Mouse (Mus musculus) naive thymus-derived CD4-positive, alpha-beta T cell, adult 2 months (primary cell): ENCODE measurements around the gene Map2k6.

Source experiments
- DNase-seq: peaks from one replicate; pipeline ENCODE4 v3.0.0-alpha.2; 2011; ENCODE audit warnings: low read depth

Gene Map2k6

GRCm38 (mm10) chr11:110405607-110406006 lies 6.7 kb downstream of the Map2k6 start:
- no peak for DNase-seq

GRCm38 (mm10) chr11:110409131-110409530 lies 10.2 kb downstream of the Map2k6 start:
- DNase-seq: no peak

- DNase-seq: peak; percentile 60
Measured at GRCm38 (mm10) chr11:110409776-110410175, 10.9 kb downstream of the Map2k6 start.

GRCm38 (mm10) chr11:110411596-110411995 lies 12.7 kb downstream of the Map2k6 start:
- no peak for DNase-seq

GRCm38 (mm10) chr11:110414263-110414662 lies 15.3 kb downstream of the Map2k6 start:
- no peak for DNase-seq

- no peak for DNase-seq
Measured at GRCm38 (mm10) chr11:110416691-110417090, 17.8 kb downstream of the Map2k6 start.

GRCm38 (mm10) chr11:110420463-110420862 lies 21.5 kb downstream of the Map2k6 start:
- DNase-seq: no peak

GRCm38 (mm10) chr11:110426572-110427145 lies 27.7 kb downstream of the Map2k6 start:
- DNase-seq: no peak

- DNase-seq: peak; percentile 32
Measured at GRCm38 (mm10) chr11:110427159-110427561, 28.2 kb downstream of the Map2k6 start.

- no peak for DNase-seq
Measured at GRCm38 (mm10) chr11:110428999-110429398, 30.1 kb downstream of the Map2k6 start.

- DNase-seq: no peak
Measured at GRCm38 (mm10) chr11:110429837-110430418, 31.0 kb downstream of the Map2k6 start.

GRCm38 (mm10) chr11:110435839-110436556 lies 37.1 kb downstream of the Map2k6 start:
- no peak for DNase-seq

- DNase-seq: no peak
Measured at GRCm38 (mm10) chr11:110436998-110437397, 38.1 kb downstream of the Map2k6 start.

GRCm38 (mm10) chr11:110438135-110438534 lies 39.2 kb downstream of the Map2k6 start:
- DNase-seq: no peak

GRCm38 (mm10) chr11:110438700-110439296 lies 39.9 kb downstream of the Map2k6 start:
- no peak for DNase-seq

GRCm38 (mm10) chr11:110439354-110439753 lies 40.4 kb downstream of the Map2k6 start:
- no peak for DNase-seq

GRCm38 (mm10) chr11:110444576-110444975 lies 45.7 kb downstream of the Map2k6 start:
- DNase-seq: no peak

GRCm38 (mm10) chr11:110448131-110448725 lies 49.3 kb downstream of the Map2k6 start:
- DNase-seq: no peak

GRCm38 (mm10) chr11:110448726-110449161 lies 49.8 kb downstream of the Map2k6 start:
- DNase-seq: no peak

GRCm38 (mm10) chr11:110449183-110449582 lies 50.3 kb downstream of the Map2k6 start:
- no peak for DNase-seq

- no peak for DNase-seq
Measured at GRCm38 (mm10) chr11:110450091-110450757, 51.3 kb downstream of the Map2k6 start.

GRCm38 (mm10) chr11:110450758-110451121 lies 51.8 kb downstream of the Map2k6 start:
- no peak for DNase-seq
